Mouse (Mus musculus): Measurements from ENCODE around the gene Prkce. TPM values are rescaled to one million over a fixed set of nuclear protein-coding genes. Genes with fewer than 3 reads are reported as not detected.

Prkce gene
- polyA plus RNA-seq, 2 experiments, result 0.32 to 0.37 TPM

GRCm38 (mm10) chr17:86466412-86466811 is 298.8 kb downstream of the Prkce start:
- Histone ChIP-seq H3K36me3 (replicated peaks; ENCODE audit: control insufficient read depth, insufficient read depth, low read depth) (no peaks in the 10 kb centered on the region), H3K9me3 (ENCODE audit: control insufficient read depth, low read length) (no peaks in the 10 kb centered on the region), H3K4me2 (ENCODE audit: low read depth) (no peak overlapping the region), H3K4me1 (replicated peaks; ENCODE audit: control insufficient read depth in 2 of 2, insufficient read depth in 2 of 2, low read length in 1 of 2) (peaks cover 0 to 9% of the 10 kb centered on the region in 2 experiments; a peak in 1 of 4 replicates), H3K27me3 (ENCODE audit: control insufficient read depth, insufficient read depth, low read length) (no peaks in the 10 kb centered on the region), H3K9ac (replicated peaks) (no peak overlapping the region), H3K4me3 (ENCODE audit: insufficient read depth in 1 of 2, low read depth in 2 of 2, low read length in 2 of 2) (no peak overlapping the region), H3K27ac (no peak overlapping the region)
- TF ChIP-seq CTCF (IDR thresholded peaks at IDR 0.05; ENCODE audit: low read depth), result no peak
- TF ChIP-seq EP300 (IDR thresholded peaks at IDR 0.05; ENCODE audit: low read depth), result no peak
- WGBS (ENCODE audit: insufficient replicate concordance), result 65% methylated on average over 7 of the region's 7 CpGs
- ATAC-seq (ENCODE audit: insufficient read depth), result no peak
- no peak for DNase-seq (ENCODE audit: low read depth in 3 of 3, low spot score in 3 of 3)

DNA sequence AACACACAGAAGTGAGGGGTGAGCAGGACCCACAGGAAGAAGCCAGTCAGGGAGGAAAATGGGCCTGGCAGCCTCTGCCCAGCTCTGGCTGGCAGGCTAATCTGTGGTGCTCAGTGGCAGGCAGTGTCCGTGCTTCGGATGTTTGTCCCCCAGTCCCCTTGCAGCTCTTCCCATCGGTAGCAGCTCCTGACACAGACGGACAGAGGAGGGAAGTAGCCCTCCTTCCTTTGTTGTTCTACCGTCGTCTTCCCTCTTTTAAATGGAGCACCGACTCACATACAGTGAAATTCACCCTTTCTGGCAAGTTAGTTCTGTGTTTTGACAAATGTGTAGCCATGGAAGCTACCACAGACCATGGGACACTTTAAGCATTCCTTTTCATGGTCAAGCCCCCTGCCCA is 299.3 kb downstream of the Prkce start:
- ATAC-seq (ENCODE audit: insufficient read depth), result no peak

DNA sequence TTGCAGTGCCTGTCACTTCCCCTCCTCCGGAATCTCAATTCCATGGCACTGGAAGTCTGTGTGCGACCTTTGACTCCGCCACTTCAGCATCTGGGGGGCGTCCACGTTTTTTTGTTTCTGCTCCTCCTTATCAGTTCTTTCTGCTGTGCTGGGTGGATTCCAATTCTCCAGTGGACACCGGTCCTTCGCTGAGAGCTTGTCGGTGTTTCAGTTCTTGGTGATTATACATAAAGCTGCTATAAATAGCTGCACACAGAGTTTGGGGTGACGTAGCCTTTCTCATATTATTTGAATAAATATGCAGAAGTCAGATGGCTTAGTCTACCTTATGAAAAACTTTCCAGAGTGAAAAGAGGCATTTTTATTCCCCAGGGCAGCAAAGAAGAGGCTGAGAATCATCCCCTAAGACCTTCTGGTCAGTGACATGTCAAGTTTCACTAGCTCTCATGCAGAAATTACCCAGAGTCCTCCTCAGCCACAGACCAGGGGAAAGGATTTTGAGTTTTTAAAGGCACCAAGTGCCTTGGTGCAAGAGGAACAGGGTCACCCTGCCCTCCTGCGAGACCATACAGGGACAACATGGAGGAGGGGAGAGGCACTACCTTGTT is 299.8 kb downstream of the Prkce start:
- Histone ChIP-seq H3K9me3 (ENCODE audit: control insufficient read depth, low read length) (no peaks in the 10 kb centered on the region), H3K27me3 (ENCODE audit: control insufficient read depth, insufficient read depth, low read length) (no peaks in the 10 kb centered on the region), H3K4me2 (ENCODE audit: low read depth) (no peak overlapping the region), H3K36me3 (replicated peaks; ENCODE audit: control insufficient read depth, insufficient read depth, low read depth) (no peaks in the 10 kb centered on the region), H3K4me3 (ENCODE audit: insufficient read depth in 1 of 2, low read depth in 2 of 2, low read length in 2 of 2) (no peak overlapping the region), H3K4me1 (replicated peaks; ENCODE audit: control insufficient read depth in 2 of 2, insufficient read depth in 2 of 2, low read length in 1 of 2) (peaks cover 0 to 9% of the 10 kb centered on the region in 2 experiments; a peak in 1 of 4 replicates), H3K9ac (replicated peaks) (no peak overlapping the region), H3K27ac (no peak overlapping the region)
- 53% methylated on average over 10 of the region's 10 CpGs for WGBS (ENCODE audit: insufficient replicate concordance)
- ATAC-seq (ENCODE audit: insufficient read depth) (no peak), DNase-seq (ENCODE audit: low read depth in 3 of 3, low spot score in 3 of 3) (no peak)
- TF ChIP-seq EP300 (IDR thresholded peaks at IDR 0.05; ENCODE audit: low read depth) (no peak), CTCF (IDR thresholded peaks at IDR 0.05; ENCODE audit: low read depth) (no peak)

More for the DNA sequence above, 299.3 kb downstream of the Prkce start:
- Histone ChIP-seq H3K4me2 (ENCODE audit: low read depth) (no peak overlapping the region), H3K4me3 (ENCODE audit: insufficient read depth in 1 of 2, low read depth in 2 of 2, low read length in 2 of 2) (no peak overlapping the region), H3K27me3 (ENCODE audit: control insufficient read depth, insufficient read depth, low read length) (no peaks in the 10 kb centered on the region), H3K27ac (no peak overlapping the region), H3K9me3 (ENCODE audit: control insufficient read depth, low read length) (no peaks in the 10 kb centered on the region), H3K9ac (replicated peaks) (no peak overlapping the region), H3K4me1 (replicated peaks; ENCODE audit: control insufficient read depth in 2 of 2, insufficient read depth in 2 of 2, low read length in 1 of 2) (peaks cover 0 to 9% of the 10 kb centered on the region in 2 experiments; a peak in 1 of 4 replicates), H3K36me3 (replicated peaks; ENCODE audit: control insufficient read depth, insufficient read depth, low read depth) (no peaks in the 10 kb centered on the region)
- no peak for TF ChIP-seq CTCF (IDR thresholded peaks at IDR 0.05; ENCODE audit: low read depth)
- no peak for DNase-seq (ENCODE audit: low read depth in 3 of 3, low spot score in 3 of 3)
- WGBS (ENCODE audit: insufficient replicate concordance), result 31% methylated on average over 7 of the region's 7 CpGs

GRCm38 (mm10) chr17:86467967-86468366 is 300.4 kb downstream of the Prkce start:
- no peak overlapping the region for H3K9ac ChIP-seq (replicated peaks)
- H3K27me3 ChIP-seq (ENCODE audit: control insufficient read depth, insufficient read depth, low read length), result no peaks in the 10 kb centered on the region
- no peak for ATAC-seq (ENCODE audit: insufficient read depth)
- DNase-seq (ENCODE audit: low read depth in 3 of 3, low spot score in 3 of 3), result no peak
- no peaks in the 10 kb centered on the region for H3K9me3 ChIP-seq (ENCODE audit: control insufficient read depth, low read length)
- H3K4me3 ChIP-seq (ENCODE audit: insufficient read depth in 1 of 2, low read depth in 2 of 2, low read length in 2 of 2), result no peak overlapping the region
- H3K4me1 ChIP-seq (replicated peaks; ENCODE audit: control insufficient read depth in 2 of 2, insufficient read depth in 2 of 2, low read length in 1 of 2), result peaks cover 0 to 9% of the 10 kb centered on the region in 2 experiments; a peak in 1 of 4 replicates
- no peaks in the 10 kb centered on the region for H3K36me3 ChIP-seq (replicated peaks; ENCODE audit: control insufficient read depth, insufficient read depth, low read depth)
- no peak overlapping the region for H3K4me2 ChIP-seq (ENCODE audit: low read depth)
- H3K27ac ChIP-seq, result no peak overlapping the region
- TF ChIP-seq EP300 (IDR thresholded peaks at IDR 0.05; ENCODE audit: low read depth) (no peak), CTCF (IDR thresholded peaks at IDR 0.05; ENCODE audit: low read depth) (no peak)
- WGBS (ENCODE audit: insufficient replicate concordance), result 69% methylated on average over 5 of the region's 5 CpGs

GRCm38 (mm10) chr17:86470160-86470559 is 302.6 kb downstream of the Prkce start:
- no peak for DNase-seq (ENCODE audit: low read depth in 3 of 3, low spot score in 3 of 3)
- WGBS (ENCODE audit: insufficient replicate concordance), result 56% methylated on average over 5 of the region's 5 CpGs

More at GRCm38 (mm10) chr17:86470160-86470559, 302.6 kb downstream of the Prkce start:
- H3K4me3 ChIP-seq (ENCODE audit: insufficient read depth in 1 of 2, low read depth in 2 of 2, low read length in 2 of 2), result no peak overlapping the region
- peaks cover 0 to 4% of the 10 kb centered on the region in 2 experiments; a peak in 1 of 4 replicates for H3K4me1 ChIP-seq (replicated peaks; ENCODE audit: control insufficient read depth in 2 of 2, insufficient read depth in 2 of 2, low read length in 1 of 2)
- H3K4me2 ChIP-seq (ENCODE audit: low read depth), result no peak overlapping the region
- ATAC-seq (ENCODE audit: insufficient read depth), result no peak
- no peaks in the 10 kb centered on the region for H3K9me3 ChIP-seq (ENCODE audit: control insufficient read depth, low read length)
- H3K27me3 ChIP-seq (ENCODE audit: control insufficient read depth, insufficient read depth, low read length), result no peaks in the 10 kb centered on the region
- TF ChIP-seq EP300 (IDR thresholded peaks at IDR 0.05; ENCODE audit: low read depth) (no peak), CTCF (IDR thresholded peaks at IDR 0.05; ENCODE audit: low read depth) (no peak)
- H3K9ac ChIP-seq (replicated peaks), result no peak overlapping the region
- H3K36me3 ChIP-seq (replicated peaks; ENCODE audit: control insufficient read depth, insufficient read depth, low read depth), result no peaks in the 10 kb centered on the region
- H3K27ac ChIP-seq, result no peak overlapping the region
